In genomic region chr16:19083503-19083902, GRCm38 (mm10) we compare ENCODE assay signal across 6 mouse cellular contexts.
DNase-seq lines count a peak whose midpoint lies in the region; TF ChIP-seq lines count a peak whose summit lies in the region.
"Not testable (repeated sequence)": the region's sequence is repeated elsewhere in the genome, so short reads cannot be mapped to it uniquely, and the experiment has no call there.

No protein-coding gene starts in this region.

- peak; percentile 28 for DNase-seq in A20 (ENCODE audit: low read depth, low spot score)
- DNase-seq in ES-CJ7 (ENCODE audit: low read depth, low spot score): peak; percentile 32
- DNase-seq in ES-E14 (ENCODE audit: low read depth, low spot score): peak; percentile 9
- DNase-seq in R1 (ENCODE audit: low read depth, low spot score): peak; percentile 52
- DNase-seq in ZHBTc4 (ENCODE audit: low read depth, low spot score): peak; percentile 56

- peak overlapping the region; percentile 76 for H3K4me3 ChIP-seq in E14TG2a.4 (replicated peaks; ENCODE audit: low read length)
- not testable (repeated sequence) for H3K4me3 ChIP-seq in ES-E14 (ENCODE audit: insufficient read depth in 1 of 2, low read depth in 1 of 2, low read length in 2 of 2, poor library complexity in 1 of 2, severe bottlenecking in 1 of 2)

- H3K27ac ChIP-seq in ES-E14 (ENCODE audit: insufficient read depth, low read depth, low read length, poor library complexity, severe bottlenecking): not testable (repeated sequence)

- not testable (repeated sequence) for H3K27me3 ChIP-seq in E14TG2a.4 (ENCODE audit: insufficient read depth, low read length)

- H3K36me3 ChIP-seq in E14TG2a.4 (ENCODE audit: insufficient read depth, low read length); ES-E14 (ENCODE audit: control insufficient read depth, insufficient read depth, low read length, poor library complexity, severe bottlenecking): not testable (repeated sequence)

- not testable (repeated sequence) for H3K4me1 ChIP-seq in E14TG2a.4 (replicated peaks; ENCODE audit: low read depth, low read length); ES-E14 (ENCODE audit: control insufficient read depth in 2 of 2, insufficient read depth in 2 of 2, low read length in 2 of 2, poor library complexity in 1 of 2)

- TF ChIP-seq CTCF in E14TG2a.4 (conservative IDR thresholded peaks at IDR 0.05; ENCODE audit: low read length): not testable (repeated sequence)

- not testable (repeated sequence) for H3K9ac ChIP-seq in ES-E14 (ENCODE audit: insufficient read depth, low read depth, low read length, poor library complexity, severe bottlenecking)

- in situ Hi-C loops in ES-E14 (cut with MboI; ENCODE audit: low sequenced_read_pairs in 2 of 2, unreplicated experiment in 2 of 2): not testable (repeated sequence)

- H3K9me3 ChIP-seq in E14TG2a.4 (ENCODE audit: low read length); ES-E14 (ENCODE audit: control insufficient read depth, insufficient read depth, low read depth, low read length): not testable (repeated sequence)
